8 mouse cellular contexts compared by ENCODE assay signal in the genomic region with DNA sequence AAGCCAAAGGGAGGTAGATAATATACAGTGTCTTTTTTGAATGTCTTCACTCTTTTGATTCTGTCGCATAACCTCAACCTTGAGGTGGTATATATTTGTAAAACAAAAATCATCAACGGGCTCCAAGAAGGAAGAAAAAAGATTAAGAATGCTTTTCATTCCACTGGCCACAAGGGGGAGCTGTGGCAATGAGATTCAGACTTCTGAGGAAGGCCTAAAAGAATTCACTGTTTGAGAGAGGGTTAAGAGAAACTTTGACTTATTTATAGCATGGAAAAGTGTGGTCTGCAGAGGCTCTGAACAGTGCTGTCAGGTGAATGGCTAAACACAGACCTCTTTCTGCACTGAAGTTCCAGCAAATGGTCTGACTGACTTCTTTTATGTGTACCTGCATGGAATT. TPM values are rescaled to one million over a fixed set of nuclear protein-coding genes. Genes with fewer than 3 reads are reported as not detected.
DNase-seq lines count a peak whose midpoint lies in the region; ATAC-seq and TF ChIP-seq lines count a peak whose summit lies in the region.

No protein-coding gene starts in this region.

- TF ChIP-seq CTCF in stomach, postnatal 0 days (IDR thresholded peaks at IDR 0.05; ENCODE audit: low read depth): peak; percentile 83

- no peaks in the 10 kb centered on the region for H3K9me3 ChIP-seq in stomach, postnatal 0 days (ENCODE audit: control insufficient read depth, low read length)

- no peak for TF ChIP-seq EP300 in stomach, postnatal 0 days (optimal IDR thresholded peaks at IDR 0.05)

- intact Hi-C loops in left cerebral cortex, postnatal 4 days (cut with DNase I): no loop called here

- ATAC-seq in CD4-positive, CD25-positive, alpha-beta regulatory T cell, adult 4 months: peak; percentile 69
- no peak for ATAC-seq in stomach, postnatal 0 days (ENCODE audit: low FRiP score, low TSS enrichment)

- H3K4me3 ChIP-seq in stomach, postnatal 0 days (ENCODE audit: low read depth, low read length): no peak overlapping the region

- H3K27me3 ChIP-seq in stomach, postnatal 0 days (ENCODE audit: control insufficient read depth, insufficient read depth, low read length): no peaks in the 10 kb centered on the region

- WGBS in stomach, postnatal 0 days: 26% methylated on average over 2 of the region's 2 CpGs

- H3K4me1 ChIP-seq in stomach, postnatal 0 days (replicated peaks; ENCODE audit: control insufficient read depth, insufficient read depth): no peaks in the 10 kb centered on the region

- no peak overlapping the region for H3K9ac ChIP-seq in stomach, postnatal 0 days (ENCODE audit: low read length)

- H3K4me2 ChIP-seq in stomach, postnatal 0 days (replicated peaks; ENCODE audit: low read depth): no peak overlapping the region

- no peaks in the 10 kb centered on the region for H3K36me3 ChIP-seq in stomach, postnatal 0 days (ENCODE audit: control insufficient read depth, insufficient read depth, low read length)

- H3K27ac ChIP-seq in stomach, postnatal 0 days (replicated peaks): no peak overlapping the region

- peak; percentile 5 to 35 for DNase-seq in adrenal gland, adult 18-20 months (ENCODE audit: low spot score in 2 of 2)
- DNase-seq in adrenal gland, adult 8-10 months: no peak
- DNase-seq in kidney, postnatal 10 days: peak; percentile 43
- no peak for DNase-seq in kidney, adult 18-20 months
- peak; percentile 22 for DNase-seq in c-Kit-positive CD71-positive TER-119-negative erythroid progenitor cells, embryonic 14.5 days (ENCODE audit: low read depth)
- peak; percentile 24 for DNase-seq in left cerebral cortex, postnatal 4 days
- DNase-seq in stomach, postnatal 0 days (ENCODE audit: low spot score): peak; percentile 40

RNA-seq across cellular contexts. Expression of gene 2210010C04Rik, which starts 20.3 kb away (rescaled TPM):
- not detected for total RNA-seq in adrenal gland, adult 18-20 months (2021)
- not detected for total RNA-seq in adrenal gland, adult 8-10 months (2022)
- polyA plus RNA-seq in CD4-positive, CD25-positive, alpha-beta regulatory T cell, adult 4 months (2017; shearing (Covaris generic)): not detected
- not detected for total RNA-seq in left cerebral cortex, postnatal 4 days (2021)
- polyA plus RNA-seq in stomach, postnatal 0 days (2015; fragmentation: Nextera tagmentation; extraction: Ambion mirVana): 1.0 and 1.4 TPM in 2 replicates

RNA-seq across cellular contexts. Expression of gene Gm2663, which starts 56.3 kb away (rescaled TPM):
- not detected for total RNA-seq in adrenal gland, adult 18-20 months (2021)
- not detected for total RNA-seq in adrenal gland, adult 8-10 months (2022)
- not detected for polyA plus RNA-seq in CD4-positive, CD25-positive, alpha-beta regulatory T cell, adult 4 months (2017; shearing (Covaris generic))
- total RNA-seq in left cerebral cortex, postnatal 4 days (2021): not detected
- 0.23 and 0.57 TPM in 2 replicates for polyA plus RNA-seq in stomach, postnatal 0 days (2015; fragmentation: Nextera tagmentation; extraction: Ambion mirVana)

Comparison
In these comparisons a context has a peak if more than half of its experiments do, and no peak if none do; other contexts are left out.
1. DNase-seq: peak in adrenal gland, adult 18-20 months (2 of 2), kidney, postnatal 10 days (single experiment), c-Kit-positive CD71-positive TER-119-negative erythroid progenitor cells, embryonic 14.5 days (single experiment), left cerebral cortex, postnatal 4 days (single experiment) and stomach, postnatal 0 days (single experiment); none in adrenal gland, adult 8-10 months (single experiment) and kidney, adult 18-20 months (single experiment).